Mouse (Mus musculus): Measurements from ENCODE around the gene Mapkapk3.
A peak's percentile ranks its signal among the peaks of the same experiment; 100 is the strongest.
"Not testable (repeated sequence)": the region's sequence is repeated elsewhere in the genome, so short reads cannot be mapped to it uniquely, and the experiment has no call there.

Gene Mapkapk3

DNA sequence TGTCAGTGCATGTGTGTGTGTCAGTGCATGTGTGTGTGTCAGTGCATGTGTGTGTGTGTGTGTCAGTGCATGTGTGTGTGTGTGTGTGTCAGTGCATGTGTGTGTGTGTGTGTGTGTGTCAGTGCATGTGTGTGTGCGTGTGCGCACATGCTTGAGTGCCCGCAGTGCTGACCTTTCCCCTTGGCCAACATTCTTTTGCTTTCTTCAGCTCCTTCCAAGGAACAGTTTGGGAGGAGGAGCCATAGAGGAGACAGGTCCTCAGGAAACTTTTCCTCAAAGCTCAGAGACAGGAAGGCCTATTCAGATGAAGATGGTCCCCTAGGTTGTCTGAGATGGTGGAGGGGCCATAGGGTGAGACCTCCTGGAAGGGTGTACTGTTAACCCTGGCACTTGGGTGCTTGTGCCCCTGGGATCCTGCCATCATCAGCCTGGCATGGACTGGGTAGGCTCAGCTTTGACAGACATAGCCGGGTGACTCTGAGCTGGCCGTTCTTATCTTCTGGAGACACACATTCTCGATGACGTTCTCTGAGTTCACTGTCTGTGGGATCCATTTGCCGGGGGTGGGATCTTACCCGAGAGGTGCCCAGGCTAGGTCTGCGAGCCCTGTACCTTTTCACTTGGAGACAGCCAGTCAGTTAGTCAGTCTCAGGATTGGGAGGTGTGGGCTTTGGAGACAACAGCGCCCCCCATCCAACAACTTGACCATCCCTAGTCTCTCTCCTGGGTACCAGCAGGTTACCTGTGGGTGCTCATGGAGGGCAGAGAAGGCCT lies 17.6 kb upstream of the Mapkapk3 start:
- no peak for DNase-seq (ENCODE audit: low spot score)

DNA sequence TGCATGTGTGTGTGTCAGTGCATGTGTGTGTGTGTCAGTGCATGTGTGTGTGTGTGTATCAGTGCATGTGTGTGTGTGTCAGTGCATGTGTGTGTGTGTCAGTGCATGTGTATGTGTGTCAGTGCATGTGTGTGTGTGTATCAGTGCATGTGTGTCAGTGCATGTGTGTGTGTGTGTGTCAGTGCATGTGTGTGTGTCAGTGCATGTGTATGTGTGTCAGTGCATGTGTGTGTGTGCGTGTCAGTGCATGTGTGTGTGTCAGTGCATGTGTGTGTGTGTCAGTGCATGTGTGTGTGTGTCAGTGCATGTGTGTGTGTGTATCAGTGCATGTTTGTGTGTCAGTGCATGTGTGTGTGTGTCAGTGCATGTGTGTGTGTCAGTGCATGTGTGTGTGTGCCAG lies 17.0 kb upstream of the Mapkapk3 start:
- DNase-seq (ENCODE audit: low spot score), result not testable (repeated sequence)

DNA sequence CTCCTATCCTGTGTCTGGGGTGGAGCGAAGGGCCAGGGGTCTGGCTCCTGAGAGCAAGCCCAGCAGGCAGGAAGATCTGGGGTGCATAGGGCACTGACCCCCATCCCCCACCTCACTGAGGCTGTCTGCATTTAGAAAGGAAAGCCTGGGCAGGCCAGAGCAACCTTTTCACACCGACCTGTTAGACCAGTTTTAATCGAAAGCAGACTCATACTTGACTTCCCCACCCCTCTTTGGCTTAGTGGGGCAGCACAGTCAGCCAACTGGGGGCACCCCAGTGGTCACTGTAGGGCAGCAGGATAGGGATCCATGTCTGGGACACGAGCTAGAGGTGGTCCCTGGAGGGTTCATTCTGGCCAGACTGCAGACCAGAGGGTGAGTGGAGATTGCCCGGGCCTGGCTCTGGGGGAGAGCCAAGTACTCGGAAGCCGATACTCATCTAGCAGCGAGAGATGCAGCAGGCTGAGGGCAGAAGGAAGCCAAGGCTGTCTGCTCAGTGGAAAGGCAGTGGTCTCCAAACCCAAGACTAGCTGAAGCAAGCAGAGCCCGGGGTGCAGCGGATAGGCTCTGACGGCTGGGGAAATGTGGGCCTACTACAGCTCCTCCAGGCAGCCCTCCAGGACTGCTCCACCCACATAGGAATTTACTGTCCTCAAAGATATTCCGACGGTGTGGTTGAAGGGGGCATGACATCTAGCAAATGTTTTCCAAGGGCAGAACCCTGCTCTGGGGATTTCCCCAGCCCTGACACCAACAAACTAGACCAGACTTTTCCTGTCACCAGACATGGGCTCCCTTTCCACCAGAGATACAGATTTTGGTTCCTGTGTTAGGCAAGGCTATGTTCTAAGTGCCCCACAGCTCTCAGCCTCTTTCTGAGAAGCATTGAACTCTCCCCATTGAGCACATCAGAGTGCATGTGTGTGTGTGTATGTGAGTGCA lies 16.2 kb upstream of the Mapkapk3 start:
- DNase-seq (ENCODE audit: low spot score), result no peak

DNA sequence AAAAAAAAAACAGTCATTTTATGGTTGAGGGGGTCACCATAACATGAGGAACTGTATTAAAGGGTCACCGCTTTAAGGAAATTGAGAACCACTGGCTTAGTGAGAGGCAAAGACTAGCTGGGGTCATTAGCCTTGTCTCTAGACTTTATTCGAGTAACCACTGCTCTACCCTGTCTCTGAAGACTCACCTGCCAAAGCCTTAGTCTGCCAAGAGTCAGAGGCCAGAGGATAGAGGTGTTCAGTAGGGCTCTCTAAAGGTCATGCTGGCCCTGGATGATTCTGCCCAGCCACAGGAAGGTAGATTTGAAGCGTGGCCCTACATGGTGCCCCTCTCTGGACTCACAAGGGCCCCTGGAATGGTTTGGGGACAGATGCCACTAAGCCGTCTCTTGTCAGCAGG lies 15.3 kb upstream of the Mapkapk3 start:
- DNase-seq (ENCODE audit: low spot score), result no peak

DNA sequence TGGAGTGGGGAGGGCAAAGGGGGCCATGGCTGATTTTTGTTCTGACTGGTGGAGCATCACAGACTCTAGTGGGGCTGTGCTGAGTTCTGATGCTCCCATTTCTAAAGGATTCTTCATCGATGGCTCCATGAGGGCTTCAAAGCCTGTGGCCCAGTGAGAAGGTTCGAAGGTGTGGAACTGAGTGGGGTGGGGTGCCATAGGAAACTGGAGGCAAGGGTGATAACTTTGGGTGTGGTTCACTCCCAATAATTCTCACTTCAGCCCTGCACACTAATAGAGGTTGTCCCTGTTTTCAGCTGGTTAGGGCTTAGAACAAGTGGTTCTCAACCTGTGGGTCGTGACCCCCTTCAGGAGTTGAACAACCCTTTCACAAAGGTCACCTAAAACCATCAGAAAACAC lies 14.7 kb upstream of the Mapkapk3 start:
- DNase-seq (ENCODE audit: low spot score), result no peak

DNA sequence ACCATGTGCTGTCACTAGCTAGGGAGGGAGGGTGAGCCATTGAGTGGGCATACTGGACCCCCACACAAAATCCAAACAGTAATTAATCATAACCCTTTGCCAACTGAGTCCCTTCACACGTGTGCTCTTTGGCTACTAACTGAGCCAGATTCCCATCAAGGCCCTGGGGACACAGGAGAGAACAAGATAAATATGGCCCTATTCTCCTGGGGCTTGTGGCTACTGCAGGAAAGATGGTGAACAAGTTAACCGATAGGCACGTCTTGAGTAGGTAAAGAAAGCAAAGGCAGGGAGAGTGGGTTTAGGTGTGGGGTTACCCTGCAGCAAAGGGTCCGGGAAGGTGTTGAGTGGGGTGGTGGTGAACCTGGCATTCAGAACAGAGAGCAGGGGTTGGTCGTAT lies 14.2 kb upstream of the Mapkapk3 start:
- DNase-seq (ENCODE audit: low spot score), result no peak

DNA sequence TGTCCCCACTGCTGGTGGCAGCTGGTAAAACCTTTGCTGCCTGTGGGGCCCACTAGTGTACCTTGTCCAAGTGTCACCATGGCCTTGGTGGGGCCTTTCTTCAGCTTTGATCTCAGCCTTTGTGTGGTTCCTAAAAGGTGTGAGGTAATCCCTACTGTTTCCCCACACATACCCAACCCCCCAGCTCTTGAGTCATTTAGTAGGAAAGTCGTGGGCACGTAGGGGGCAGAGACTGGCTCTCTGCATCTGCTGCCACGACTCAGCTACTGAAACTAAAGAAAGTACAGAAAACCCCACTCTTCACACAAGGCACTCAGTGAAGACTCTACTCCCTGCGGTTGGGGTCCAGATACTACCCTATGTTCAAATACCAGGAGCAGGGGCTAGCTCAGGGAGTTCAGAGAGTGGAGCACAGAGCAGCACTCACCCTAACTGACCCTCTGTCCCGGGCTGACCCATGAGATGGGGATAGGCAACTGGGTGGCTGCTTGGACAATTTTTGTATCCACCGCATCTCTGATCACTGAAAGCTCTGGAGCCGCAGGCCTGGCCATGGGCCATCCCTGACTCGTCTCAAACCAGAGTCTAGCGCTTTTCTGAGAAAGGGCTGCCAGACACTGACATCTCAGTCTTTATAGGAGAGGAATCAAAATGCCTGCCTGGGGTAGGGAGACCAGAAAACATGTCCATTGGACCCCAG lies 13.6 kb upstream of the Mapkapk3 start:
- no peak for DNase-seq (ENCODE audit: low spot score)

DNA sequence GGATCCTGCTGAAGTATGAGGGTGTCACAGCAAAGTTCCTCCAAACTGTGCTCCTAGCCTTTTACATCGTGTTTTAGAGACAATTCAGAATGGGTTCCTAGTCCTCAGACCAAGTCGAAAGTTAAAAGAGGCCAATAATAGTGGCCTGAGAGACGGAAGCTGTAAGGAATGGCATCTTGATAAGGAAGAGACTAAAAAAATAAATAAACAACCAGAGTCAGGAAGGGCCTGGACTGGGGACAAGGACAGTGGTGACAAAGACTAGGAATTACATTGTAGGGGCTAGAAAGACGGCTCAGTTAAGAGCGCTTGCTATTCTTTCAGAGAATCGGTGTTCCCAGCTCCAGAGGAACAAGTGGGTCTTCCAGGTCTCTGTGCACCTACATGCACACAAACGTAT lies 12.9 kb upstream of the Mapkapk3 start:
- DNase-seq (ENCODE audit: low spot score), result no peak

DNA sequence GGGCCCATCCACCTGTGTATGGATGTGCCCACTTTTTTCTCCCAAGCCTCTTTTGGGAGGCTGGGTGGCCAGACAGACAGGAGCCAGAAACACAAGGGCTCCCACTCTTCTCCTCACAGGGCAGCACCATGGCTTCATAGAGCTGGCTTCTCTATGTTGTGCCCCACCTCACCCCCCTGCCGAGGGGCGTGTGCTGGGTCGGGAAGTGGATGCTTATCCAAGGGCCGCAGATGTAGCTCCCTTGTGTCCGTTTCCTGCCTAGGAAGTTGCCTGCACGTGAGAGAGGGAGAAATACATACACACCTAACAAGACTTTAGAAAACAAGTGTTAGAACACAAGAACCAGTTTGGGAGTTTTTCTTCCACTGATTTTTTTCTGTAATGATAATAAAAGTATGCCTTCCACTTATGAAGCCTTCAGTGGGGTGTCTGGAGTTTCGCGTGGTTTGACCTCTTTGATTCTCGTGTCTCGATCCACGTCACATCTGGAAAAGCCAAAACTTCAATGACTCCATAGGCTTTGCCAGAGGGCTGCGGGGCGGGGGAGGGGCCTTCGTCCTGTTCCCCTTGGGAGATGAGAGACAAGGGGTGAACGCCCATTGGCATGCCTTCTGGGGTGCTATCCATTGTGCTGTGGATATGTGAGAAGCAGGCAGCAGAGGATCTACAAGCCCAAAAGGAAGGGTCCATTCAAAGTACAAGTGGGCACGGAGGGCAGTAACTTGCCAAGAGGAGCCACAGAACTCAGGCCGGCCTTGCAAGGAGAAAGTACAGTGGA lies 12.1 kb upstream of the Mapkapk3 start:
- no peak for DNase-seq (ENCODE audit: low spot score)

DNA sequence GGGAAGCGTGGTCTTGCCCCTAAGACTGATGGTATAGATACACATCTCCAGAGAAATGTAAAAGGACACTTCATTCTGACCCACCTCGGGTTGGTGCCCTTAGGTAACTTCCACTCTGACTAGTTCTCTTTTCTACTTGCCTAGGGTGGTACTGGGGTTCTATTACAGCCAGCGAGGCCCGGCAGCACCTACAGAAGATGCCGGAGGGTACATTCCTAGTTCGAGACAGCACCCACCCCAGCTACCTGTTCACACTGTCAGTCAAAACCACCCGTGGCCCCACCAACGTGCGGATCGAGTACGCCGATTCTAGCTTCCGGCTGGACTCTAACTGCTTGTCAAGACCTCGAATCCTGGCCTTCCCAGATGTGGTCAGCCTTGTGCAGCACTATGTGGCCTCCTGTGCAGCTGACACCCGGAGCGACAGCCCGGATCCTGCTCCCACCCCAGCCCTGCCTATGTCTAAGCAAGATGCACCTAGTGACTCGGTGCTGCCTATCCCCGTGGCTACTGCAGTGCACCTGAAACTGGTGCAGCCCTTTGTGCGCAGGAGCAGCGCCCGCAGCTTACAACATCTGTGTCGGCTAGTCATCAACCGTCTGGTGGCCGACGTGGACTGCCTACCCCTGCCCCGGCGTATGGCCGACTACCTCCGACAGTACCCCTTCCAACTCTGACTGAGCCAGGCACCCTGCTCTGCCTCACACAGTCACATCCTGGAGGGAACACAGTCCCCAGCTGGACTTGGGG lies 10.7 kb upstream of the Mapkapk3 start:
- DNase-seq (ENCODE audit: low spot score), result no peak

DNA sequence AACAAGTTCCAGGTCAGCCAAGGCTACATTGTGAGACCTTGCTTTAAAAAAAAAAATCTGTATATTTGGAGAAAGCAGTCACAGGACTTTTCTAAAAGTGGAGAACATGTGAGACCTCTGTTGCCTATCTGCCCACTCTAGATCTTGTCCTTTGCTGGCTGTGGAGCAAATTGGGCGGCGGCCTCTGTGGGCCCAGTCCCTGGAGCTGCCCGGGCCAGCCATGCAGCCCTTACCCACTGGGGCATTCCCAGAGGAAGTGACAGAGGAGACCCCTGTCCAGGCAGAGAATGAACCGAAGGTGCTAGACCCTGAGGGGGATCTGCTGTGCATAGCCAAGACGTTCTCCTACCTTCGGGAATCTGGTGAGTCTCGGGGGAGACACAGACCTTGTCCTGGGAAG lies 10.1 kb upstream of the Mapkapk3 start:
- DNase-seq (ENCODE audit: low spot score), result no peak

DNA sequence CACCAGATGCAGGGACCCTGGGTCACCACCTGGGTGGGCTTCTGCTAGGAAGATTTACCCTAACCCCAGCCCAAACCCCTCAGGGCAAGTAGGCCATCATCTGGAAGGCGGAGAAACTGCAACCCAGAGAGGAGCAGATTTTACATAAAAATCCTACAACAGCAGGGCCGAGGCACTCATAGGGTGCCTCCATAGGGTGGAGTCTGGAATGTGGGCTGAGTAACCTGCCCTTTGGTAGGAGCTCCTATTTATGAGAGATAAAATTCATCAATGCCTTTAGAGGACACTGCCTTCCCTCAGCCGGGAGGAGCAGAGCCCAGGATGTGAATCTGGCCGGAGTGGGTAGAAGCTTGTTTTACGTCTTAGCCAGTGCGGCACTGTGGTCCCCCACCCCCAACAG lies 9.2 kb upstream of the Mapkapk3 start:
- no peak for DNase-seq (ENCODE audit: low spot score)

DNA sequence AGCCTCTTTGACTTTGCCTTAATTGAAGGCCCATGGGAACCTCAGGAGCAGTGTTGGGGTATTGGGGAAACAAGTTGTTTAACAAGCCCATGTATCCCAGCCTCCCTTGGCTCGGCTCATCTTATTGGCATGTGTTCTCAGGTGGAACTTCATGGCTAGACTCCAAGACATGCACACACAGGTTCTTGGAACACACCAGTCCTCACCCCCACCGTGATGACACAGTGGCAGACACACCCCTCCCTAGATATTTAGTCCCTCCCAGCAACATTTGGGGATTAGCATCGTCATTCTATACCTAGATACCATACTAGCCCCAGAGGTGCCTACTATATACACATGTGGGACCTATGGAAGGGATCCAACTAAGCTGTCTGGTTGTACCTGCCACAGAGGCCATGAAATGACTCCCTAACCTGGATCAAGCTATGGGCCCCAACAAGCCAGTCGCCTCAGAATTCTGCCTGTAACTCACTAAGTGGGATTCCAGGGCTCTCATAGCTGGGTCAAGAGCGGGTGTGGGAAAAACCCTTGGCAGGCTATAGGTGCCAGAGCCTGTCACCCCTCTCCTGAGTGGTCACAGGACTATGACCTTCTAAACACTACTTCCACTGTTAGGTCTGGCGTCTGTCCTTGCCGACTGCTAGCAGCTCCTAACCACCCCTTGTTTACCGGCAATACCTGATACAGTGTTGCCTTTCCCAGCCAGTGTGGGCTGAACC lies 8.5 kb upstream of the Mapkapk3 start:
- DNase-seq (ENCODE audit: low spot score), result peak; percentile 76

DNA sequence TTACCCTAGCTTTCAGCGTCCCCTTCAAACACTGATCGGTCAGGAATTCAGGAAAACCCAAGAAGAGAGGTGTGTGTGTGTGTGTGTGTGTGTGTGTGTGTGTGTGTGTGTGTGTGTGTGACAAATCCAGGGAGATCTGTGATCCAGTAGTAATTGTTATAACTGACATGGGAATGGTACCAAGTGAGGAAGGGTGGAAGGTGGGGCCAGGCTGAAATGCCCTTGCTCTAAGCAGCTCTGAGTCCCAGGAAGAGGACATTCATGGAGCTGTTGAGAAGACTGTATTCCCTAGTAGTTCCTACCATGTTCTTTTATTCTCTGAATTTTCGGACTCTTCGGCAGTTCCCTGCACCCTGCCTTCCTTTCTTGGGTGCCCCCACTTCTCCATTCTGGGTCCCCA lies 8.0 kb upstream of the Mapkapk3 start:
- no peak for DNase-seq (ENCODE audit: low spot score)

DNA sequence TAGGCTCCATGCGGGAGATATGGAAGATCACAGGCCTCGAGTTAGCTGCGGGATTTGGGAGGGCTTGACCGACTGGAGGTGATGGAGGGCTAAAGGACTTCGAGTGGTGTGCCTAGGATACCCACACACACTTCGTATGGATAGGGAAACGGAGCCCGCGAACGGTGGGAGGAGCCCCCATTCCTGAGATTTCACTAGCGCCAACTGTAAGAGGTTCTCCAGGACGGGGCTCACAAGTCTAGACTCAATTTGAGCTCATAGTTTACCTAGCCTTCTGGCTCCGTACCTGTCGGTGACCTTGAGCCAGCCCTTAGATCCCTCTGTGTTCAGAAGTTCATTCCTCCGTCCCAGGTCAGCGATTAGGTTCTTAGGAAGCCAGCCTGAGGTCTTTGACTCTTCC lies 7.4 kb upstream of the Mapkapk3 start:
- no peak for DNase-seq (ENCODE audit: low spot score)

DNA sequence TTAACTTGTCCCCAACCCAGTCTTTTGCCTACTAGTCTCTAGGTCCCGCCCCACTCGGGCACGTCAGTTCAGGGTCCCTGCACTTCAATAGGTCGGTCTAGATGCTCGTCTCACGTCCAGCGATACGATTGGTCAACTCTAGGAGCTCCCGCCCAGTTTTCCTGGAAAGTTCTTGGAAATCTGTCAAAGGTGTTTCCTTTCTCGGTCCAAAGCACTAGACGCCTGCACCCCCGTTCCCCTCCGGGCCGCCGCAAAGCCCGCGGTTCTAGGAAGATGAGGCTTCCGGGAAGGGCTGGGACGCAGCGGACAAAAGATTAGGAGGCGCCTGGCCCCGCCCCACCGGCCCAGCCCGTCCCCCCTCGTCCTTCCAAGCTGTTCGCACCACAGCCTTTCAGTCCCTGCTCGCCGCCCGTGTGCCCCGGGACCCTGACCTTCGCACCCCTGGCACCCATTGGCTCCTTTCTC lies 6.9 kb upstream of the Mapkapk3 start:
- DNase-seq (ENCODE audit: low spot score), result peak; percentile 100

DNA sequence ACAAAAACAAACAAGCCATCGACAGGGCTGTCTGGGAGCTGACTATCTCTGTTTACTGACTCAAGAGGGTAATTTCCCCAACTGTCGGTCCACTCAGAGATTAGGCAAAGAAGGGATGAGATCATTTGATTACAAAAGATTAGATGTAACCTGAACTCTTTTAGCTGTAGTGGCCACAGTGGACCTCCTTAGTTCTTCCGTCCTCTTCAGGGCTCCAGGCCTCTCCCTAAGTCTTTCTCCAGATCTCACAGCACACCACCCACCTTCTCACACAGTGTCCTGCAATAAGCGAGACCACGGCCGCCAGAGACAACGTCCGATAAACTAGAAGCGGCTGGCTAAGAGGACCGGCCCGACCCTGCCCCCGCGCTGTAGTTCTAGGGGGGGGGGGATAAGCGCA lies 6.4 kb upstream of the Mapkapk3 start:
- DNase-seq (ENCODE audit: low spot score), result no peak

DNA sequence AAGGTAGTCTGAATTCAATTTTAAA lies 6.2 kb upstream of the Mapkapk3 start, which contains the start of gene Cish:
TSS of gene Cish (plus strand) at position 11 of the 25 bp plus-strand sequence.
- DNase-seq (ENCODE audit: low spot score), result no peak

DNA sequence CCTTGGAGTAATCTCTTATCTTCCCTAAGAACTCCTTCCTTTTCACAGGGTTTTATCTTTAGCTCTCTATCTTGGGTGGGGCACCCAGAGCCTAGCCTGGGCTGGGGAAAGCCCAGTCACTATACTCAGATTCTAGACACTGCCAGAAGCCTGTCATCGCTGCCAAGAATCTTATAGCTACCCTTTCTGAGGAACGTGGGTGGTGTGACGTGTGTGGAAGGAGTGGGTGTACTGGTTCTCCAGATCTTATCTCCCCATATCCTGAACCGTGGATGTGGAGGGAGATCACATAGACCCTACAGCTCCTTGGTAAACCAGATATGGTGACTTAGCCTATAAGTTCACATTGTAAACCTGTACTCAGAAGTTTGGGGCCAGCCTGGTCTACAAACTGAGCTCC lies 5.9 kb upstream of the Mapkapk3 start:
- DNase-seq (ENCODE audit: low spot score), result peak; percentile 87

DNA sequence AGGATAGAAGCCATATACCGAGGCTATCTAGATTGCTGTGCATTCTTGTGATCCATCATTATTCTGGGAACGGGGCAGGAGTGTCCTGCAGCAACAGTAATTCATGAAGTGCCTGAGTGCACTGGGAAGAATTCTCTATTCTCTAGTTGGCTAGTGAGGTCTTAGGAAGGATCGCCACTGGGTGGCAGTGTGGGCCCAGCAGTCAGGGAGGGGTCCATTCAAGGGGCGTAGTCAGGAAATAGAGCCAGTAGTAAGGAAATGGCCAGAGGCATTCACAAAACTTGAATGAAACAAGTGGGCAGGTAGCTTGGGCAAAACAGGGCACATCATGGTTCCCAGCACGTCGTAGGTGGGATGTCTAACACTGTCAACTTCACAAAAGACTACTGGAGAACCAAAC lies 4.6 kb upstream of the Mapkapk3 start:
- peak; percentile 83 for DNase-seq (ENCODE audit: low spot score)

DNA sequence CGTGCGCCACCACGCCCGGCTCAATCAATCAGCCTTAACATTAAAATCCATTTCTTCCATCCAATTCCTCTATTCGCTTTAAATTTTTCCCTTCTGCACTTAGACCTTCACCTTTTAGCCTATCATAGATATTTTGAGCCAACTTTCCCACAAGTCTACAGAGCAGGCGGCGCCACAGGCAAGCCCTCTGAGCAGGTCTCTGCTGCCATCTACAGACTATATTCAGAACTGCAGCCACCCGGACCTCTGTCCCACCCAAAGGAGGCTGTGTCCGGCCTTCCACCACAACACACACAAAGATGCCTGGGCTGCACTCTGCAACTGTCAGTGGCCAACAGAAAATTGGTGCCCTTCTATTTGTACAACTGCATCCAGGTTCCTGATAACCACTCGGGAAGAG lies 1.2 kb upstream of the Mapkapk3 start:
- DNase-seq (ENCODE audit: low spot score), result no peak
